Mouse (Mus musculus) Patski (cell line): ENCODE measurements around the gene Prss41. TPM values are rescaled to one million over a fixed set of nuclear protein-coding genes. Genes with fewer than 3 reads are reported as not detected.

Experiments used
- ATAC-seq: fragments of 100-300 bp; one replicate; pipeline ENCODE4 v1.8.0; 2021
- CTCF ChIA-PET: fragments of 350-600 bp; sonication (Branson Sonifier 250); formaldehyde crosslinking; loops from one replicate; lab custom pipeline; 2022; ENCODE audit warnings: inconsistent platforms; lab: Charles Lee
- POLR2A ChIA-PET: fragments of 350-600 bp; sonication (Branson Sonifier 250); formaldehyde crosslinking; loops from one replicate; lab custom pipeline; 2022; ENCODE audit warnings: antibody characterized with exemption, inconsistent platforms; lab: Charles Lee
- DNase-seq: peaks from one replicate; pipeline ENCODE4 v3.0.0-alpha.2; 2011; ENCODE audit warnings: low read depth, low spot score
- H3K27me3 ChIP-seq: fragments of 371-371 bp; one replicate; pipeline ENCODE4 v1.5.1; 2021
- CTCF ChIP-seq: fragments of 100-300 bp; IDR thresholded peaks from one replicate; pipeline ENCODE4 v1.5.1; 2021
- in situ Hi-C: fragments of 300-500 bp; cut with MboI; formaldehyde crosslinking; loops from 3 replicates; pipeline ENCODE4 v1.11.1; 2018; ENCODE audit warnings: low pct_unique_long_range_greater_than_20kb, mixed read lengths
- polyA plus RNA-seq: library from polyadenylated mRNA; unstranded; gene quantifications from one replicate; pipeline ENCODE4 v1.2.3, GENCODE M21; 2021

The Prss41 gene
- polyA plus RNA-seq, 1 experiment from 2014 or later: 0.35 TPM

GRCm38 (mm10) chr17:23828271-23829001, 15.5 kb downstream of the Prss41 start:
- ATAC-seq (peak; percentile 51), DNase-seq (no peak)
- in situ Hi-C loops: no loop called here
- H3K27me3 ChIP-seq: no peaks in the 10 kb centered on the region
- CTCF ChIA-PET: interaction anchor here (0.7 to 3.3 kb wide), 16 partner anchors 15 to 134 kb away, joined by 3 to 23 read pairs (median 4); partner anchors contain the start of genes Prss32 and Prss41
- no peak for TF ChIP-seq CTCF
- POLR2A ChIA-PET: interaction anchor here (0.9 to 1.7 kb wide), 3 partner anchors 10 to 22 kb away, joined by 3 to 5 read pairs (median 3); no protein-coding TSS in a partner anchor

GRCm38 (mm10) chr17:23825591-23825990, 18.4 kb downstream of the Prss41 start:
- ATAC-seq (no peak), DNase-seq (no peak)
- ChIA-PET POLR2A (no interaction called here), CTCF (interaction anchor here (1.2 to 2.0 kb wide), 3 partner anchors 9 to 53 kb away, joined by 3 to 6 read pairs (median 3); no protein-coding TSS in a partner anchor)
- in situ Hi-C loops: no loop called here
- TF ChIP-seq CTCF: no peak
- H3K27me3 ChIP-seq: no peaks in the 10 kb centered on the region

GRCm38 (mm10) chr17:23823614-23824013, 20.4 kb downstream of the Prss41 start:
- DNase-seq (no peak), ATAC-seq (no peak)
- in situ Hi-C loops: no loop called here
- TF ChIP-seq CTCF: no peak
- ChIA-PET CTCF (interaction anchor here (2.0 kb wide), 1 partner anchor 12 kb away, joined by 6 read pairs; no protein-coding TSS in a partner anchor), POLR2A (no interaction called here)
- H3K27me3 ChIP-seq: no peaks in the 10 kb centered on the region

GRCm38 (mm10) chr17:23823018-23823417, 21.0 kb downstream of the Prss41 start:
- H3K27me3 ChIP-seq: no peaks in the 10 kb centered on the region
- ChIA-PET POLR2A (no interaction called here), CTCF (no interaction called here)
- in situ Hi-C loops: no loop called here
- no peak for DNase-seq
- no peak for TF ChIP-seq CTCF
- ATAC-seq: no peak

- no peaks in the 10 kb centered on the region for H3K27me3 ChIP-seq
- no peak for TF ChIP-seq CTCF
- ChIA-PET POLR2A (no interaction called here), CTCF (no interaction called here)
- ATAC-seq (no peak), DNase-seq (no peak)
- in situ Hi-C loops: no loop called here
Measured at GRCm38 (mm10) chr17:23822094-23822493, 21.9 kb downstream of the Prss41 start.

- in situ Hi-C loops: no loop called here
- ChIA-PET CTCF (interaction anchor here (1.6 kb wide), 1 partner anchor 13 kb away, joined by 3 read pairs; no protein-coding TSS in a partner anchor), POLR2A (interaction anchor here (0.9 kb wide), 1 partner anchor 9 kb away, joined by 3 read pairs; no protein-coding TSS in a partner anchor)
- no peak for ATAC-seq
- TF ChIP-seq CTCF: no peak
- no peaks in the 10 kb centered on the region for H3K27me3 ChIP-seq
- no peak for DNase-seq
Measured at GRCm38 (mm10) chr17:23820731-23821130, 23.2 kb downstream of the Prss41 start.

GRCm38 (mm10) chr17:23819235-23819634, 24.7 kb downstream of the Prss41 start:
- no peaks in the 10 kb centered on the region for H3K27me3 ChIP-seq
- ATAC-seq: no peak
- in situ Hi-C loops: no loop called here
- POLR2A ChIA-PET: no interaction called here
- no peak for DNase-seq
- CTCF ChIA-PET: no interaction called here
- TF ChIP-seq CTCF: no peak

GRCm38 (mm10) chr17:23818579-23818978, 25.4 kb downstream of the Prss41 start:
- no peak for TF ChIP-seq CTCF
- DNase-seq: no peak
- POLR2A ChIA-PET: no interaction called here
- in situ Hi-C loops: no loop called here
- ATAC-seq: no peak
- no peaks in the 10 kb centered on the region for H3K27me3 ChIP-seq
- CTCF ChIA-PET: no interaction called here

GRCm38 (mm10) chr17:23815641-23816040, 28.3 kb downstream of the Prss41 start:
- in situ Hi-C loops: no loop called here
- DNase-seq (no peak), ATAC-seq (no peak)
- POLR2A ChIA-PET: interaction anchor here (1.5 kb wide), 1 partner anchor 11 kb away, joined by 3 read pairs; no protein-coding TSS in a partner anchor
- TF ChIP-seq CTCF: no peak
- CTCF ChIA-PET: no interaction called here
- no peaks in the 10 kb centered on the region for H3K27me3 ChIP-seq

GRCm38 (mm10) chr17:23807918-23808317, 36.1 kb downstream of the Prss41 start:
- in situ Hi-C loops: no loop called here
- ChIA-PET CTCF (interaction anchor here (1.1 to 1.7 kb wide), 3 partner anchors 13 to 59 kb away, joined by 3 to 5 read pairs (median 5); no protein-coding TSS in a partner anchor), POLR2A (no interaction called here)
- H3K27me3 ChIP-seq: no peaks in the 10 kb centered on the region
- no peak for TF ChIP-seq CTCF
- no peak for DNase-seq
- no peak for ATAC-seq

- DNase-seq (no peak), ATAC-seq (no peak)
- ChIA-PET CTCF (interaction anchor here (0.6 to 1.7 kb wide), 6 partner anchors 14 to 58 kb away, joined by 3 to 6 read pairs (median 3); partner anchors contain the start of gene Srrm2), POLR2A (no interaction called here)
- TF ChIP-seq CTCF: peak; percentile 86
- H3K27me3 ChIP-seq: no peaks in the 10 kb centered on the region
- in situ Hi-C loops: no loop called here
Measured at GRCm38 (mm10) chr17:23806867-23807266, 37.1 kb downstream of the Prss41 start.
